Mouse (Mus musculus): ENCODE results near the gene Zfp991. TPM values are rescaled to one million over a fixed set of nuclear protein-coding genes. Genes with fewer than 3 reads are reported as not detected.
"Not testable (repeated sequence)": the region's sequence is repeated elsewhere in the genome, so short reads cannot be mapped to it uniquely, and the experiment has no call there.

The Zfp991 gene
- polyA plus RNA-seq, 1 experiment from 2014 or later, result 3.1 TPM

DNA sequence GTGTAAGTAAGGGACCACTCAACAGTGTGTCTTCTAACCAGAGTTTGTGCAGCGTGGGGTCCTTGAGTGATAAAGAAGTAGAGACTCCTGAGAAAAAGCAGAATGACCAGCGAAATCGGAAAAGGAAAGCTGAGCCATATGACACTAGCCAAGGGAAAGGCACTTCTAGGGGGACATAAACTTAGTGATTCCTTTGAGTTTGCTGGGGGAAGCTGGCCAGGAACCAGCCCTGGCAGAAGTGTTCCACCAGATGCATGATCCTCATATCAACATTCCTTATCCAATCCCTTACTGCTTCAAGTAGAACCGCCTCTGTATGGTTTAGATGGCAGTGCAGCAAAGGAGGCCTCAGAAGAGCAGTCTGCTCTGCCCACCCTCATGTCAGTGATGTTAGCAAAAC is 6.5 kb upstream of the Zfp991 start:
- not testable (repeated sequence) for H3K27me3 ChIP-seq (ENCODE audit: control insufficient read depth, insufficient read depth, low read depth, low read length); H3K36me3 ChIP-seq (ENCODE audit: control insufficient read depth, insufficient read depth); H3K27ac ChIP-seq (ENCODE audit: low read length); ATAC-seq (ENCODE audit: low read depth); H3K9me3 ChIP-seq (replicated peaks; ENCODE audit: control insufficient read depth, low read length); H3K4me1 ChIP-seq (ENCODE audit: control insufficient read depth, low read depth, low read length)
- Histone ChIP-seq H3K4me2 (ENCODE audit: low read depth, low read length) (peak overlapping the region; percentile 88), H3K4me3 (ENCODE audit: low read depth, low read length) (peak overlapping the region; percentile 66), H3K9ac (ENCODE audit: low read depth, low read length) (peak overlapping the region; percentile 69)
- WGBS (ENCODE audit: insufficient replicate concordance), result 24% methylated on average over 4 of the region's 4 CpGs

DNA sequence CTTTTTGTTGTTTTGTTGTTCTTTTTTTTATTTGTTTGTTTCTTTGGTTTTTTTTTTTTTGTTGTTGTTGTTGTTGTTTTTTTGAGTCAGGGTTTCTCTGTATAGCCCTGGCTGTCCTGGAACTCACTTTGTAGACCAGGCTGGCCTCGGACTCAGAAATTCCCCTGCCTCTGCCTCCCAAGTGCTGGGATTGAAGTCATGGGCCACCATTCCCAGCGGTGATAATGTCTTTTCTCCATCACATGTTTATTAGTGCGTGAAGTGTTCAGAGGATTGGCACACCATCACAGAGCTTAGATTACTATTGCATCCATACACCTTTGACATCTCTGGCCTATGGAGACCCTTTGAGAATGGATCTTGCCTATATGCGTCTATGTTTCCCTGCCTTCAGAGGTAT is 6.0 kb upstream of the Zfp991 start:
- H3K4me2 ChIP-seq (ENCODE audit: low read depth, low read length); H3K9ac ChIP-seq (ENCODE audit: low read depth, low read length); H3K27me3 ChIP-seq (ENCODE audit: control insufficient read depth, insufficient read depth, low read depth, low read length); H3K27ac ChIP-seq (ENCODE audit: low read length); H3K36me3 ChIP-seq (ENCODE audit: control insufficient read depth, insufficient read depth); H3K4me1 ChIP-seq (ENCODE audit: control insufficient read depth, low read depth, low read length); H3K9me3 ChIP-seq (replicated peaks; ENCODE audit: control insufficient read depth, low read length); H3K4me3 ChIP-seq (ENCODE audit: low read depth, low read length); ATAC-seq (ENCODE audit: low read depth): not testable (repeated sequence)
- WGBS (ENCODE audit: insufficient replicate concordance), result 66% methylated on average over 4 of the region's 4 CpGs

DNA sequence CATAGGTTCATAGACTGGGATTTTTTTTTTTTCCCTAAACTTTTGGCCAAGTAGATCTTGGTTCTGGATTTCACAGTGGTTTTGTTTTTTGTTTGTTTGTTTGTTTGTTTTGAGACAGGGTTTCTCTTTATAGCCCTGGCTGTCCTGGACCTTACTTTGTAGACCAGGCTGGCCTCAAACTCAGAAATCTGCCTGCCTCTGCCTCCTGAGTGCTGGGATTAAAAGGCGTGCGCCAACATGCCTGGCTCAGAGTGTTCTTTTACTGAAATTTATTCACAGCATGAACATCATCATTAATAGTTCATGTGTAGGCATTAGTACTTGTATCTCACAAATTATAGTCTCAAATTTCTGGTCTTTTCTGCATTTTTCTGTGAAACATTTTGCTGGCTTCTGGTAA is 5.4 kb upstream of the Zfp991 start:
- not testable (repeated sequence) for ATAC-seq (ENCODE audit: low read depth); H3K9ac ChIP-seq (ENCODE audit: low read depth, low read length); H3K4me2 ChIP-seq (ENCODE audit: low read depth, low read length); H3K4me1 ChIP-seq (ENCODE audit: control insufficient read depth, low read depth, low read length); H3K36me3 ChIP-seq (ENCODE audit: control insufficient read depth, insufficient read depth); H3K9me3 ChIP-seq (replicated peaks; ENCODE audit: control insufficient read depth, low read length); H3K4me3 ChIP-seq (ENCODE audit: low read depth, low read length); H3K27ac ChIP-seq (ENCODE audit: low read length); H3K27me3 ChIP-seq (ENCODE audit: control insufficient read depth, insufficient read depth, low read depth, low read length)
- WGBS (ENCODE audit: insufficient replicate concordance), result 66% methylated on average over 2 of the region's 2 CpGs

DNA sequence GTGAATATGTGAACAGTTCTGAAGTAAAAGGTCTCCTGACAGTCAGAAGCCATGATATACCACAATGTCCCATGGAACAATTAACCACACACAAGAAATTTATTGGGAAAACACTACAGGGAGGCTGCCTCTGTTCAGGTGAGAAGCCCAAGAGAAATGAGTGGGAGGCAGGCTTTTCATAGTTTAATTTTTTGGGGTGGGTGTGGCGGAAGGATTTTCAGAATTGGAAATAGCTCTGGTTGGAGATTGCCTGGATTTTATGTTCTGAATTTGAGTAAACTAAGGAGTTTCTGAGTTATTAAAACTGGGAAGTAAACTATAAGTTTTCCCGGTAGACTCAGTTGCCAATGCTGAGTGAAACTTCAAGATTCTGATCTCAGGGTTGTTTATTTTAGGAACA is 4.7 kb upstream of the Zfp991 start:
- not testable (repeated sequence) for ATAC-seq (ENCODE audit: low read depth); H3K27ac ChIP-seq (ENCODE audit: low read length); H3K9me3 ChIP-seq (replicated peaks; ENCODE audit: control insufficient read depth, low read length); H3K4me1 ChIP-seq (ENCODE audit: control insufficient read depth, low read depth, low read length); H3K4me3 ChIP-seq (ENCODE audit: low read depth, low read length); H3K36me3 ChIP-seq (ENCODE audit: control insufficient read depth, insufficient read depth); H3K27me3 ChIP-seq (ENCODE audit: control insufficient read depth, insufficient read depth, low read depth, low read length); H3K4me2 ChIP-seq (ENCODE audit: low read depth, low read length); H3K9ac ChIP-seq (ENCODE audit: low read depth, low read length)
- WGBS (ENCODE audit: insufficient replicate concordance), result 57% methylated on average over 2 of the region's 2 CpGs

DNA sequence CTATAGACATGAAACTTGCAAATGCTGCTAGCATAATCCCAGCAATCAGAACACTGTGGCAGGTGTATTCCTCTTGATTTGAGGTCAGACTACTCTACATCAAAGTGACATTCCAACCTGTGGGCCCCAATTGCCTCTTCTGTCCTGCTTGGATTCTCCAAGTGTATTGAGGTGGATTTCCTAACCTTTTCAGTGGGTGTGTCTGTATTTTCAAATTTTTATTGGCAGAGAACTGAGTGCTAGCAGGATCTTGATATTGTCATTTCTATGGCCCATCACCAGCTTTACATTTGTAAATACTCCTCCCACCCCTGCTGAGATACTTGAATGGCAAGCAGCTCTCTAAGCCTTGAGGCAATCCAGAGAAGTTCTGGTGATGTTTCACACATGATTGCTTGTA is 3.7 kb upstream of the Zfp991 start:
- ATAC-seq (ENCODE audit: low read depth); H3K9ac ChIP-seq (ENCODE audit: low read depth, low read length); H3K9me3 ChIP-seq (replicated peaks; ENCODE audit: control insufficient read depth, low read length); H3K4me1 ChIP-seq (ENCODE audit: control insufficient read depth, low read depth, low read length); H3K27me3 ChIP-seq (ENCODE audit: control insufficient read depth, insufficient read depth, low read depth, low read length); H3K4me3 ChIP-seq (ENCODE audit: low read depth, low read length); H3K36me3 ChIP-seq (ENCODE audit: control insufficient read depth, insufficient read depth); H3K27ac ChIP-seq (ENCODE audit: low read length); H3K4me2 ChIP-seq (ENCODE audit: low read depth, low read length): not testable (repeated sequence)

DNA sequence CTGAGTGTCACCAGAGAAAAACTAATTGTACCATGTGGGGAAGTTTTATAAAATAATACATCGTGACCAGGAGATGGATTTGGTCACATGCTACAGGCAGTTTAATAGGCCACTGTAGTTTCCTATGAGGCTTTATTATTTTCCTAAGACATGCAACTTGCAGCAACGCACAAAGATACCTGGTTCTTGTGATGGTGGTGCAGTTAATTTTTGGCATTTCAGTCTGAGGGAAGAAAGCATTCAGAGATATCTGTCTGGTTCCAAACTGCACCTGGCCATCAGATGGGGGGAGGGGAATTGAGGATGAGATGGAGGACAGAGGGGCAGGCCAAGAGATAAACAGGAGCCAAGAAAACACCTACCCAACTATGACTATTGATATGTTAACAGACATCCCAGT is 1.8 kb downstream of the Zfp991 start:
- ATAC-seq (ENCODE audit: low read depth); H3K4me3 ChIP-seq (ENCODE audit: low read depth, low read length); H3K27me3 ChIP-seq (ENCODE audit: control insufficient read depth, insufficient read depth, low read depth, low read length); H3K4me2 ChIP-seq (ENCODE audit: low read depth, low read length); H3K9ac ChIP-seq (ENCODE audit: low read depth, low read length); H3K27ac ChIP-seq (ENCODE audit: low read length); H3K9me3 ChIP-seq (replicated peaks; ENCODE audit: control insufficient read depth, low read length); H3K4me1 ChIP-seq (ENCODE audit: control insufficient read depth, low read depth, low read length); H3K36me3 ChIP-seq (ENCODE audit: control insufficient read depth, insufficient read depth): not testable (repeated sequence)
- 37% methylated on average over 2 of the region's 2 CpGs for WGBS (ENCODE audit: insufficient replicate concordance)

DNA sequence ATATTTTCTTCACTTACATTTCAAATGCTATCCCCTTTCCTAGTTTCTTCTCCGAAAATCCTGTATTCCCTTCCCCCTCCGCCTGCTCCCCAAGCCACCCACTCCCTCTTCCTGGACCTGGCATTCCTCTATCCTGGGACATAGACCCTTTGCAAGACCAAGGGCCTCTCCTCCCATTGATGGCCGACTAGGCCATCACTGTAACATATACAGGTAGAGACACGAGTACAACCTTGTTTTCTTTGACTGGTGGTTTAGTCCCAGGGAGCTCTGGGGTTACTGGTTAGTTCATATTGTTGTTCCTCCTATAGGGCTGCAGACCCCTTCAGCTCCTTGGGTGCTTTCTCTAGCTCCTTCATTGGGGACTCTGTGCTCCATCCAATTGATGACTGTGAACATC is 9.9 kb downstream of the Zfp991 start:
- 50% methylated on average over 4 of the region's 4 CpGs for WGBS (ENCODE audit: insufficient replicate concordance)
- H3K4me1 ChIP-seq (ENCODE audit: control insufficient read depth, low read depth, low read length); H3K9ac ChIP-seq (ENCODE audit: low read depth, low read length); H3K36me3 ChIP-seq (ENCODE audit: control insufficient read depth, insufficient read depth); H3K9me3 ChIP-seq (replicated peaks; ENCODE audit: control insufficient read depth, low read length); H3K27me3 ChIP-seq (ENCODE audit: control insufficient read depth, insufficient read depth, low read depth, low read length); H3K27ac ChIP-seq (ENCODE audit: low read length); H3K4me3 ChIP-seq (ENCODE audit: low read depth, low read length); H3K4me2 ChIP-seq (ENCODE audit: low read depth, low read length): not testable (repeated sequence)
- ATAC-seq (ENCODE audit: low read depth), result 0 out of 2 replicates have a peak, but pooled peaks have one; percentile 47

DNA sequence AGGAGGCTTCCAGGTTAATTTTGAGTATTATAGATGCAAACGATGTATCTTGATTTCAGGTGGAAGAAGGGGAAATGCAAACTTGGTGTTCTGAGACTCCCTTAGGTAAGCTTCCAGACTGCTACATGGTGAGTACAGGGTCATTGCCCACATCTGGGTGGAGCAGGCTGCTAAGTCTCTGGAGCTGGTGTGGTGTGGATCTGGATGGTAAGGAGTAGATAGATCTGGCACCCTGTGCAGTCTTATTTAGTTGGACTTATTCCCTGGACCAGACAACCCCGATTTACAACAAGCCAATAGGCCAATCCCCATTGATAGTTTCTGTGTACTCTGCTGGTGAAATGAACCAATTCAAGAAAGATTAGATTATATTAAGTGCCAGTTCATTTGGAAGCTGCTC is 33.4 kb downstream of the Zfp991 start:
- not testable (repeated sequence) for ATAC-seq (ENCODE audit: low read depth); H3K27ac ChIP-seq (ENCODE audit: low read length); H3K4me1 ChIP-seq (ENCODE audit: control insufficient read depth, low read depth, low read length); H3K9ac ChIP-seq (ENCODE audit: low read depth, low read length); H3K36me3 ChIP-seq (ENCODE audit: control insufficient read depth, insufficient read depth); H3K4me2 ChIP-seq (ENCODE audit: low read depth, low read length); H3K9me3 ChIP-seq (replicated peaks; ENCODE audit: control insufficient read depth, low read length); H3K27me3 ChIP-seq (ENCODE audit: control insufficient read depth, insufficient read depth, low read depth, low read length); H3K4me3 ChIP-seq (ENCODE audit: low read depth, low read length)
- 66% methylated on average over 2 of the region's 2 CpGs for WGBS (ENCODE audit: insufficient replicate concordance)

DNA sequence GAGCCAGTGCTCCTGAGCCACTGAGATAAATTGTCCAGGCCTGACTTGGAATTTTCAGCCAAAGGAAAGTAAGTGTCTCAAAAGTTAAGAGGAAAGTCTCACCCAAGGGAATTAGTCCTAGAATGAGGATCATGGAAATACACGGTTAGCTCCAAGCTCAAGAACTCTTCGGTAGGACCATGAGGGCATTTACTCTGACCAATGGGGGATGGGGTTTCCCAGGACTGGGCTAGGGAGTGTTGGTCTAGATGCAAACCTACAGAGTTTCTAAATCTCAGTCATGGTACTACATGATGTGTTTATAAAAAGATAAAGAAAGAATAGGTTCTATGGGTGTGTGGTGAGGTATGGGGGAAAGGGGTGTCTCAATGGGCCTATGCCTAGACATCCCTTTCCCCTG is 38.7 kb downstream of the Zfp991 start:
- not testable (repeated sequence) for H3K4me1 ChIP-seq (ENCODE audit: control insufficient read depth, low read depth, low read length); H3K27me3 ChIP-seq (ENCODE audit: control insufficient read depth, insufficient read depth, low read depth, low read length); H3K9ac ChIP-seq (ENCODE audit: low read depth, low read length); H3K9me3 ChIP-seq (replicated peaks; ENCODE audit: control insufficient read depth, low read length); ATAC-seq (ENCODE audit: low read depth); H3K4me2 ChIP-seq (ENCODE audit: low read depth, low read length); H3K27ac ChIP-seq (ENCODE audit: low read length); H3K36me3 ChIP-seq (ENCODE audit: control insufficient read depth, insufficient read depth); H3K4me3 ChIP-seq (ENCODE audit: low read depth, low read length)
- WGBS (ENCODE audit: insufficient replicate concordance), result 93% methylated on average over 2 of the region's 2 CpGs

DNA sequence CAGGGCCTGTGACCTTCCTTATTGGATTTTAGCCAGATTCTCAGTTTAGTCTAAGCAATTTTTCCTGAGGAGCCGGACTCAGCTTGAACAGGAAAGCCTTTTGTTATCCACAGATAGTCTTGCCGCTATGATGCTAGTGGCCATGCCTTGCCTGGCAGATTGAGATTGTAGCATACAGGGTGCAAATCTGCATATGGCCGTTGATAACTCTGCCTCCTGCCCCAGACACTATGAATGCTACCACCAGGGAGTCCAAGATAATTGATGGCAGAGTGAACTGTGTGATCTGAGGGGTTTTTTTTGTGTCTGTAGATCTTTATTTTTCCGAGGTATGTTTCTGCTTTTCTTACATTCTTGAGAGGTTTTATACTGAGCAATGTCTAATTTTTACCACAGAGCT is 39.7 kb downstream of the Zfp991 start:
- not testable (repeated sequence) for H3K4me1 ChIP-seq (ENCODE audit: control insufficient read depth, low read depth, low read length); H3K9ac ChIP-seq (ENCODE audit: low read depth, low read length); H3K27ac ChIP-seq (ENCODE audit: low read length); H3K9me3 ChIP-seq (replicated peaks; ENCODE audit: control insufficient read depth, low read length); H3K4me2 ChIP-seq (ENCODE audit: low read depth, low read length); H3K4me3 ChIP-seq (ENCODE audit: low read depth, low read length); H3K27me3 ChIP-seq (ENCODE audit: control insufficient read depth, insufficient read depth, low read depth, low read length); H3K36me3 ChIP-seq (ENCODE audit: control insufficient read depth, insufficient read depth)
- no CpG with 5 or more reads among the region's 4 CpGs for WGBS (ENCODE audit: insufficient replicate concordance)
- peak; percentile 63 for ATAC-seq (ENCODE audit: low read depth)
